Mouse (Mus musculus): ENCODE measurements around the gene Lmod1. TPM values are rescaled to one million over a fixed set of nuclear protein-coding genes. Genes with fewer than 3 reads are reported as not detected.

The Lmod1 gene
- polyA plus RNA-seq (2015; fragmentation: Nextera tagmentation; extraction: Ambion mirVana) = 0.34 and 0.41 TPM in 2 replicates

GRCm38 (mm10) chr1:135324571-135324970, at the start of gene Lmod1:
Lmod1 (plus strand) TSS chr1:135324807.
- no peaks in the 10 kb centered on the region for H3K36me3 ChIP-seq (replicated peaks)
- H3K4me2 ChIP-seq = no peak within 1 kb of the TSS
- no peak for ATAC-seq (replicated peaks)
- H3K27me3 ChIP-seq (replicated peaks) = peaks cover 3% of the 10 kb centered on the region; the same call in 1 of the 2 replicates
- H3K27ac ChIP-seq = no peak within 1 kb of the TSS
- H3K9me3 ChIP-seq = no peaks in the 10 kb centered on the region
- whole genome bisulfite sequencing = 16% methylated on average over 8 of the region's 8 CpGs
- H3K4me1 ChIP-seq = no peaks in the 10 kb centered on the region
- H3K4me3 ChIP-seq = no peak within 1 kb of the TSS
- H3K9ac ChIP-seq = no peak within 1 kb of the TSS

GRCm38 (mm10) chr1:135280646-135281045, 44.0 kb upstream of the Lmod1 start:
- peaks cover 15% of the 10 kb centered on the region; the same call in 1 of the 2 replicates for H3K36me3 ChIP-seq (replicated peaks)
- no peak overlapping the region for H3K27ac ChIP-seq
- peaks cover 25% of the 10 kb centered on the region for H3K4me1 ChIP-seq
- no peaks in the 10 kb centered on the region for H3K27me3 ChIP-seq (replicated peaks)
- no peaks in the 10 kb centered on the region for H3K9me3 ChIP-seq
- ATAC-seq (replicated peaks) = no peak
- 66% methylated on average over 9 of the region's 9 CpGs for WGBS
- H3K4me2 ChIP-seq = no peak overlapping the region
- H3K9ac ChIP-seq = no peak overlapping the region
- H3K4me3 ChIP-seq = no peak overlapping the region

GRCm38 (mm10) chr1:135281841-135282240, 42.8 kb upstream of the Lmod1 start:
- Histone ChIP-seq H3K4me3 (no peak overlapping the region), H3K36me3 (replicated peaks) (peaks cover 6% of the 10 kb centered on the region; the same call in 1 of the 2 replicates), H3K27me3 (replicated peaks) (no peaks in the 10 kb centered on the region), H3K27ac (no peak overlapping the region), H3K4me1 (peaks cover 25% of the 10 kb centered on the region), H3K9me3 (no peaks in the 10 kb centered on the region), H3K4me2 (0 out of 2 replicates have a peak overlapping the region, but pooled peaks have one; percentile 70), H3K9ac (no peak overlapping the region)
- ATAC-seq (replicated peaks) = no peak
- WGBS = 96% methylated on average over 17 of the region's 17 CpGs

GRCm38 (mm10) chr1:135282536-135283286, 41.9 kb upstream of the Lmod1 start:
- Histone ChIP-seq H3K27me3 (replicated peaks) (no peaks in the 10 kb centered on the region), H3K27ac (peak overlapping the region; percentile 87), H3K4me2 (peak overlapping the region; percentile 70), H3K4me3 (peak overlapping the region; percentile 55), H3K9ac (peak overlapping the region; percentile 86), H3K9me3 (no peaks in the 10 kb centered on the region), H3K36me3 (replicated peaks) (no peaks in the 10 kb centered on the region; the same call in 1 of the 2 replicates), H3K4me1 (peaks cover 25% of the 10 kb centered on the region)
- WGBS = 38% methylated on average over 13 of the region's 13 CpGs
- no peak for ATAC-seq (replicated peaks)

- Histone ChIP-seq H3K9ac (peak overlapping the region; percentile 86), H3K4me2 (peak overlapping the region; percentile 70), H3K36me3 (replicated peaks) (no peaks in the 10 kb centered on the region; the same call in 1 of the 2 replicates), H3K9me3 (no peaks in the 10 kb centered on the region), H3K27ac (peak overlapping the region; percentile 87), H3K4me1 (peaks cover 25% of the 10 kb centered on the region), H3K27me3 (replicated peaks) (no peaks in the 10 kb centered on the region), H3K4me3 (peak overlapping the region; percentile 55)
- peak; percentile 82 for ATAC-seq (replicated peaks)
- under 1% methylated on average over 48 of the region's 48 CpGs for whole genome bisulfite sequencing
Measured at GRCm38 (mm10) chr1:135283287-135283825, 41.3 kb upstream of the Lmod1 start.

- Histone ChIP-seq H3K27me3 (replicated peaks) (no peaks in the 10 kb centered on the region), H3K9me3 (no peaks in the 10 kb centered on the region), H3K9ac (peak within 1 kb of the TSS; percentile 86), H3K36me3 (replicated peaks) (no peaks in the 10 kb centered on the region; the same call in 1 of the 2 replicates), H3K4me2 (peak within 1 kb of the TSS; percentile 70), H3K4me1 (peaks cover 25% of the 10 kb centered on the region), H3K4me3 (peak within 1 kb of the TSS; percentile 55), H3K27ac (peak within 1 kb of the TSS; percentile 87)
- WGBS = under 1% methylated on average over 38 of the region's 39 CpGs
- peak; percentile 91 for ATAC-seq (replicated peaks)
Measured at GRCm38 (mm10) chr1:135283826-135284291, 40.7 kb upstream of the Lmod1 start, which contains the start of gene Rnpep. Rnpep (minus strand) TSS chr1:135284084.

DNA sequence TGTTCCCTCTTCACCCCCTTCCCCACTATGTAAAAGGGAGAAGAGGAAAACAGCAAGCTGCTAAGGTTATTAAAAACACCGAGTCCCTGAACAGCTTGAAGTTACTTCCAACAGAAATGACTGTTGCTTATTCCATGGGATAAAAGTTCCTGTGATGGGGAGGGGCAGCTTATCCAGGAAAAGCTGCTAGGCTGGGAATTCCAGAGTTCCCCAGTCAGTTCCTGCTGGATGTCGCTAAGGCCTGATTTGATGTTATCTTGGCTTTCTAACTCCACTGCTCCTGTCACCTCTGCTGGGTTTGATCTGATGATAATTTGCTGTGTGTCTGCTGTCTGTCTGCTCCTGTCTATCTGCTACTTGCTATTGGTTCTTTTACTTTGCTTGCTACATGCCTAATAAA, 38.3 kb upstream of the Lmod1 start:
- ATAC-seq (replicated peaks) = no peak
- WGBS = 91% methylated on average over 2 of the region's 2 CpGs
- no peak overlapping the region for H3K27ac ChIP-seq

DNA sequence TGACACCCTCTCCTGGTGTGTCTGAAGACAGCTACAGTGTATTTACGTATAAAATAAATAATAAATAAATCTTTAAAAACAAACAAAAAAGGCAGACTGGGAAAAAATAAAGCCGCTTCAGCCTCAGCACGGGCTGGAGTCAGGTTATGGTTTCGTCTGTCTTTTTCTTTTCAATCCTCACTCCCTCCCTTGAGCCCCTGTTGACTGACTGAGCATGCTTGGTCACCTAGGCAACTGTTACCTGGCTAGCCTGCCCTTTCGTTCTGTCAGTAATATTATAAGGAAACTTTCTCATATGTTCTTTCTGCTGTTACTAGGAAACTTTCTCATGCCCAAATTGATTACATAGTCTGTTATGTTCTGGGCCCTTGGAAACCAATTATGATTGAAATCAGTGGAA, 33.7 kb upstream of the Lmod1 start:
- no peak overlapping the region for H3K4me2 ChIP-seq
- ATAC-seq (replicated peaks) = no peak; the same call in 1 of the 2 replicates
- H3K9me3 ChIP-seq = no peaks in the 10 kb centered on the region
- no peaks in the 10 kb centered on the region for H3K27me3 ChIP-seq (replicated peaks)
- H3K4me3 ChIP-seq = no peak overlapping the region
- no peak overlapping the region for H3K9ac ChIP-seq
- peaks cover 8% of the 10 kb centered on the region; the same call in 1 of the 2 replicates for H3K36me3 ChIP-seq (replicated peaks)
- H3K27ac ChIP-seq = no peak overlapping the region
- 68% methylated on average over 5 of the region's 5 CpGs for WGBS
- H3K4me1 ChIP-seq = no peaks in the 10 kb centered on the region

More for the DNA sequence above, 38.3 kb upstream of the Lmod1 start:
- Histone ChIP-seq H3K4me1 (peaks cover 17% of the 10 kb centered on the region), H3K9me3 (no peaks in the 10 kb centered on the region), H3K4me3 (no peak overlapping the region), H3K4me2 (no peak overlapping the region), H3K9ac (no peak overlapping the region), H3K27me3 (replicated peaks) (no peaks in the 10 kb centered on the region), H3K36me3 (replicated peaks) (no peaks in the 10 kb centered on the region)

GRCm38 (mm10) chr1:135311356-135311755, 13.3 kb upstream of the Lmod1 start:
- Histone ChIP-seq H3K9ac (no peak overlapping the region), H3K36me3 (replicated peaks) (peaks cover 17% of the 10 kb centered on the region), H3K27me3 (replicated peaks) (peaks cover under 1% of the 10 kb centered on the region), H3K4me2 (no peak overlapping the region), H3K9me3 (no peaks in the 10 kb centered on the region), H3K4me3 (no peak overlapping the region), H3K4me1 (peaks cover 21% of the 10 kb centered on the region), H3K27ac (no peak overlapping the region)
- 84% methylated on average over 6 of the region's 6 CpGs for WGBS
- no peak for ATAC-seq (replicated peaks)

- Histone ChIP-seq H3K4me1 (peaks cover 21% of the 10 kb centered on the region), H3K9me3 (no peaks in the 10 kb centered on the region), H3K4me3 (peak overlapping the region; percentile 81), H3K27me3 (replicated peaks) (peaks cover 4% of the 10 kb centered on the region), H3K9ac (0 out of 2 replicates have a peak overlapping the region, but pooled peaks have one; percentile 96), H3K36me3 (replicated peaks) (peaks cover 14% of the 10 kb centered on the region), H3K27ac (no peak overlapping the region), H3K4me2 (peak overlapping the region; percentile 81)
- 91% methylated on average over 4 of the region's 4 CpGs for WGBS
- ATAC-seq (replicated peaks) = no peak
Measured at GRCm38 (mm10) chr1:135312201-135312600, 12.4 kb upstream of the Lmod1 start.

GRCm38 (mm10) chr1:135313284-135314031, 11.1 kb upstream of the Lmod1 start, which contains the start of gene Timm17a:
Timm17a (minus strand) TSS chr1:135313778.
- peak; percentile 100 for ATAC-seq (replicated peaks)
- H3K4me3 ChIP-seq = peak within 1 kb of the TSS; percentile 81
- H3K4me2 ChIP-seq = peak within 1 kb of the TSS; percentile 81
- WGBS = under 1% methylated on average over 51 of the region's 51 CpGs
- H3K27me3 ChIP-seq (replicated peaks) = peaks cover 4% of the 10 kb centered on the region
- peaks cover 21% of the 10 kb centered on the region for H3K4me1 ChIP-seq
- H3K36me3 ChIP-seq (replicated peaks) = peaks cover 7% of the 10 kb centered on the region
- H3K9me3 ChIP-seq = no peaks in the 10 kb centered on the region
- H3K9ac ChIP-seq = peak within 1 kb of the TSS; percentile 96
- peak within 1 kb of the TSS; percentile 86 for H3K27ac ChIP-seq

Measured in midbrain, embryonic 15.5 days (tissue).